Mouse (Mus musculus) midbrain, postnatal 0 days (tissue): ENCODE data around the gene Boc. TPM values are rescaled to one million over a fixed set of nuclear protein-coding genes. Genes with fewer than 3 reads are reported as not detected.

Experiments
- ATAC-seq: fragments of 200-750 bp; cut with Nextera tagmentation; 2 replicates; pipeline ENCODE4 v1.8.0; 2017; ENCODE audit warnings: moderate number of reproducible peaks, mild to moderate bottlenecking, moderate TSS enrichment, moderate library complexity; ENCODE audit not compliant: low FRiP score
- DNase-seq: peaks from one replicate; pipeline ENCODE4 v3.0.0-alpha.2; 2015; ENCODE audit warnings: low spot score
- H3K27ac ChIP-seq: fragments of 300-500 bp; sonication (generic); 2 replicates; pipeline ENCODE4 v1.5.1; 2014; ENCODE audit warnings: low read depth, mild to moderate bottlenecking, low read length, mixed read lengths
- H3K27me3 ChIP-seq: fragments of 300-500 bp; sonication (generic); 2 replicates; pipeline ENCODE4 v1.6.1; 2014; ENCODE audit warnings: low read length, control low read depth, mixed read lengths; ENCODE audit not compliant: insufficient read depth
- H3K36me3 ChIP-seq: fragments of 300-500 bp; sonication (generic); 2 replicates; pipeline ENCODE4 v1.6.1; 2014; ENCODE audit warnings: low read length, control low read depth, mixed read lengths; ENCODE audit not compliant: insufficient read depth
- H3K4me1 ChIP-seq: fragments of 300-500 bp; sonication (generic); 2 replicates; pipeline ENCODE4 v1.6.1; 2014; ENCODE audit warnings: mild to moderate bottlenecking, control low read depth, antibody characterized with exemption, low read length, mixed read lengths; ENCODE audit not compliant: insufficient read depth
- H3K4me2 ChIP-seq: fragments of 300-500 bp; sonication (generic); 2 replicates; pipeline ENCODE4 v1.6.1; 2014; ENCODE audit warnings: low read depth, mild to moderate bottlenecking, low read length, mixed read lengths; ENCODE audit not compliant: poor library complexity, severe bottlenecking
- H3K4me3 ChIP-seq: fragments of 300-500 bp; sonication (generic); 2 replicates; pipeline ENCODE4 v1.5.1; 2014; ENCODE audit warnings: low read depth, mild to moderate bottlenecking, low read length, moderate library complexity
- H3K9ac ChIP-seq: fragments of 300-500 bp; sonication (generic); replicated peaks from 2 replicates; pipeline ENCODE4 v1.6.1; 2014; ENCODE audit warnings: mild to moderate bottlenecking, low read length, moderate library complexity, mixed read lengths; ENCODE audit not compliant: poor library complexity, severe bottlenecking
- H3K9me3 ChIP-seq: fragments of 300-500 bp; sonication (generic); 2 replicates; pipeline ENCODE4 v1.6.1; 2016; ENCODE audit warnings: low read length, control low read depth
- CTCF ChIP-seq: IDR thresholded peaks from 2 replicates; pipeline ENCODE4 v1.5.1; 2016; ENCODE audit warnings: antibody characterized with exemption, mild to moderate bottlenecking
- WGBS: fragments of 180-500 bp; shearing (Covaris S2); extraction: QIAGEN DNeasy Blood & Tissue Kit; methylation state at CpG from one replicate; pipeline ENCODE4 v1.1.7; 2014; 5-methylcytosine and 5-hydroxymethylcytosine counted together
- polyA plus RNA-seq: library from polyadenylated mRNA; unstranded; fragments of >200 nt; fragmentation: Nextera tagmentation; extraction: Ambion mirVana; gene quantifications from 2 replicates; pipeline ENCODE4 v1.2.1, GENCODE M21; 2015
- total RNA-seq: library from RNA; depleted of rRNA; stranded (reverse); fragments of >200 nt; gene quantifications from 2 replicates; pipeline ENCODE4 v1.2.3, GENCODE M21; 2014

The Boc gene
- total and polyA plus RNA-seq, 2 experiments from 2014 or later, result 2.7 to 24.9 TPM

GRCm38 (mm10) chr16:44557084-44557483 is 1.6 kb downstream of the Boc start:
- no peak for TF ChIP-seq CTCF
- no peak for ATAC-seq
- Histone ChIP-seq H3K4me3 (peak overlapping the region; percentile 55), H3K36me3 (no peaks in the 10 kb centered on the region), H3K4me1 (peaks cover 4% of the 10 kb centered on the region; the same call in 1 of the 2 replicates), H3K27me3 (no peaks in the 10 kb centered on the region), H3K9me3 (no peaks in the 10 kb centered on the region), H3K4me2 (peak overlapping the region; percentile 99), H3K9ac (peak overlapping the region; percentile 71; the same call in 1 of the 2 replicates), H3K27ac (peak overlapping the region; percentile 74; the same call in 1 of the 2 replicates)
- no peak for DNase-seq
- 19% methylated on average over 7 of the region's 7 CpGs for WGBS

GRCm38 (mm10) chr16:44555791-44556709 is 2.6 kb downstream of the Boc start:
- H3K4me1 ChIP-seq, result peaks cover 7% of the 10 kb centered on the region; the same call in 1 of the 2 replicates
- H3K9ac ChIP-seq, result no peak overlapping the region
- no peaks in the 10 kb centered on the region for H3K27me3 ChIP-seq
- peak overlapping the region; percentile 99 for H3K4me2 ChIP-seq
- no peak for TF ChIP-seq CTCF
- H3K4me3 ChIP-seq, result peak overlapping the region; percentile 55; the same call in 1 of the 2 replicates
- DNase-seq (no peak), ATAC-seq (no peak)
- no peaks in the 10 kb centered on the region for H3K9me3 ChIP-seq
- no peak overlapping the region for H3K27ac ChIP-seq
- 34% methylated on average over 9 of the region's 9 CpGs for WGBS
- no peaks in the 10 kb centered on the region for H3K36me3 ChIP-seq

GRCm38 (mm10) chr16:44553861-44554260 is 4.8 kb downstream of the Boc start:
- H3K4me3 ChIP-seq, result no peak overlapping the region
- peaks cover 19% of the 10 kb centered on the region for H3K4me1 ChIP-seq
- no peaks in the 10 kb centered on the region for H3K36me3 ChIP-seq
- H3K9me3 ChIP-seq, result no peaks in the 10 kb centered on the region
- WGBS, result 32% methylated on average over 8 of the region's 8 CpGs
- no peaks in the 10 kb centered on the region for H3K27me3 ChIP-seq
- H3K27ac ChIP-seq, result no peak overlapping the region
- H3K4me2 ChIP-seq, result no peak overlapping the region
- DNase-seq, result no peak
- no peak for TF ChIP-seq CTCF
- ATAC-seq, result no peak
- no peak overlapping the region for H3K9ac ChIP-seq

GRCm38 (mm10) chr16:44552726-44553125 is 6.0 kb downstream of the Boc start:
- Histone ChIP-seq H3K27me3 (no peaks in the 10 kb centered on the region), H3K27ac (no peak overlapping the region), H3K4me2 (no peak overlapping the region), H3K4me3 (no peak overlapping the region), H3K9me3 (no peaks in the 10 kb centered on the region), H3K9ac (no peak overlapping the region), H3K4me1 (peaks cover 19% of the 10 kb centered on the region), H3K36me3 (no peaks in the 10 kb centered on the region)
- no peak for DNase-seq
- ATAC-seq, result no peak
- no peak for TF ChIP-seq CTCF
- 83% methylated on average over 5 of the region's 5 CpGs for whole genome bisulfite sequencing

GRCm38 (mm10) chr16:44552036-44552435 is 6.7 kb downstream of the Boc start:
- peaks cover 19% of the 10 kb centered on the region for H3K4me1 ChIP-seq
- TF ChIP-seq CTCF, result no peak
- H3K27me3 ChIP-seq, result no peaks in the 10 kb centered on the region
- H3K27ac ChIP-seq, result no peak overlapping the region
- no peak overlapping the region for H3K4me3 ChIP-seq
- no peak; the same call in 1 of the 2 replicates for ATAC-seq
- H3K9me3 ChIP-seq, result no peaks in the 10 kb centered on the region
- H3K4me2 ChIP-seq, result no peak overlapping the region
- DNase-seq, result no peak
- H3K9ac ChIP-seq, result no peak overlapping the region
- 53% methylated on average over 2 of the region's 2 CpGs for WGBS
- H3K36me3 ChIP-seq, result no peaks in the 10 kb centered on the region

- H3K9ac ChIP-seq, result no peak overlapping the region
- no peaks in the 10 kb centered on the region for H3K9me3 ChIP-seq
- no peak overlapping the region for H3K4me3 ChIP-seq
- ATAC-seq, result no peak
- peaks cover 18% of the 10 kb centered on the region for H3K4me1 ChIP-seq
- no peak for DNase-seq
- no peaks in the 10 kb centered on the region for H3K36me3 ChIP-seq
- H3K27me3 ChIP-seq, result no peaks in the 10 kb centered on the region
- H3K4me2 ChIP-seq, result no peak overlapping the region
- H3K27ac ChIP-seq, result 0 out of 2 replicates have a peak overlapping the region, but pooled peaks have one; percentile 21
- no peak for TF ChIP-seq CTCF
- WGBS, result 38% methylated on average over 5 of the region's 5 CpGs
Observed at GRCm38 (mm10) chr16:44551491-44551890, 7.2 kb downstream of the Boc start.
